Mouse (Mus musculus): ENCODE measurements around the gene Gm47283. TPM values are rescaled to one million over a fixed set of nuclear protein-coding genes. Genes with fewer than 3 reads are reported as not detected.
"Not testable (repeated sequence)": the region's sequence is repeated elsewhere in the genome, so short reads cannot be mapped to it uniquely, and the experiment has no call there.

Gm47283 gene
- total RNA-seq, 2 experiments from 2014 or later = not detected

- intact Hi-C loops (cut with DNase I; ENCODE audit: low total_unique reads); DNase-seq: not testable (repeated sequence)
Measured at GRCm38 (mm10) chrY:90839077-90839476, 54.5 kb downstream of the Gm47283 start, which contains the start of gene Gm21748. Gene Gm21748, minus strand, starts transcription at chrY:90839177.

Other genes with a start within 250 kb of the Gm47283 start
- gene Gm21860, start 29.9 kb upstream of the Gm47283 start, total RNA-seq (2021) = not detected
- gene Gm21748, start 54.4 kb downstream of the Gm47283 start, total RNA-seq (2021) = not detected

Data from gastrocnemius, postnatal 14 days (tissue).